Mouse (Mus musculus) myocyte (in vitro differentiated cells): ENCODE data around the gene Zbtb49.

ENCODE experiments used
- MAX ChIP-seq: IDR thresholded peaks from one replicate; pipeline ENCODE4 v1.6.1; 2011; ENCODE audit warnings: low read depth, mild to moderate bottlenecking, control low read depth
- MYOD1 ChIP-seq, 3 experiments: IDR thresholded peaks; one replicate each; pipeline ENCODE4 v1.6.1; 2011; ENCODE audit warnings: control low read depth in 2 of 3, low read depth in 2 of 3, mild to moderate bottlenecking in 2 of 3, moderate library complexity in 1 of 3; ENCODE audit not compliant: insufficient read length in 2 of 3, control insufficient read depth in 1 of 3
- POLR2A ChIP-seq: IDR thresholded peaks from one replicate; pipeline ENCODE4 v1.6.1; 2011; ENCODE audit warnings: low read depth, mild to moderate bottlenecking, control low read depth, moderate library complexity; ENCODE audit not compliant: insufficient read length

DNA sequence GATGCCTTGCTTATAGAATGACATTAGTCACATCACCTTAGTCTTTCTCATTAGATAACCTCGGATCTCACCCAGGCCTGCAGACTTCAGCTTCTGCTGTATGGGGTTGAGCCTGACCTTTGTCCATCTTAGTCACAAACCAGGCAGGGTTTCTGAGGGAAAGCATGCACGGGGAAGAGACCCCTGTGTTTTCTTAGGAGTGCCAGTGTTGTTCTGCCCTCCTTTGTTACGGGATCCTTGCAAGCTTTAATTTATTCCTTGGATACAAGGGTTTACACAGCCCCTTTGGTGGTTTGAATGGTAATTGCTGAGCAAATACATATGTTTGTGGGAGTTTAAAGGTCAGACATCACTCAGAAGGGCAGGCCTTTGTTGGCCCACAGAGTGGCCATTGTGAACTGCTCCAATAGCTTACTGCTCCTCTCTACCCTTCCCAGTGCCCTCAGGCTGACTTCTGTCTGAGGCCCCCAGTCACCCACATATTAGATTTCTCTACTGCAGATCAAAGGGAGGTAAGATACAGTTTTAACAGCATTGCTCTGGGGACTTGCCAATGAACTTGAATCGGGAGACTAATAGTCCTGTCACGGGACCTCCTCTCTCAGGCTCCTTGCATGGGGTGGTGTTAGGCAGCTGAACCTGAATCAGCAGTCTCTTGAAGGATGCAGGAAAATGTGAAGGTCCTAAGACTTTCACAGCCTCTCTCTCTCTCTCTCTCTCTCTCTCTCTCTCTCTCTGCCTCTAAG, 20.6 kb upstream of the Zbtb49 start:
- no peak for TF ChIP-seq POLR2A
- no peak for TF ChIP-seq MYOD1 (IDR thresholded peaks at IDR 0.05; ENCODE audit: control insufficient read depth in 1 of 3, insufficient read length in 2 of 3, low read depth in 2 of 3)
- TF ChIP-seq MAX = no peak
